Comparison of ENCODE assay signal across 15 mouse cellular contexts in genomic region chr1:150775742-150776141, GRCm38 (mm10).
DNase-seq lines count a peak whose midpoint lies in the region; ATAC-seq lines count a peak whose summit lies in the region.
"Had no signal": no experiment of that assay in that cellular context is flagged by ENCODE, and none has a peak within 500 bp of the region (broad histone marks: within the 10 kb centered on the region; RNA-seq: fewer than 3 reads in every experiment).

No protein-coding gene starts in this region.

- no peaks in the 10 kb centered on the region for H3K9me3 ChIP-seq in limb, embryonic 13.5 days
- no peaks in the 10 kb centered on the region for H3K9me3 ChIP-seq in limb, embryonic 10.5 days (replicated peaks)
- H3K9me3 ChIP-seq: G1E; heart, embryonic 10.5 days; neural tube, embryonic 13.5 days had no signal

- H3K9ac ChIP-seq in limb, embryonic 13.5 days, result no peak overlapping the region
- H3K9ac ChIP-seq: hindbrain, embryonic 14.5 days; liver, embryonic 14.5 days; neural tube, embryonic 13.5 days had no signal

- no peaks in the 10 kb centered on the region for H3K27me3 ChIP-seq in limb, embryonic 13.5 days
- H3K27me3 ChIP-seq in limb, embryonic 10.5 days (ENCODE audit: low read depth, poor library complexity, severe bottlenecking), result no peaks in the 10 kb centered on the region
- H3K27me3 ChIP-seq: neural tube, embryonic 13.5 days had no signal

- H3K4me1 ChIP-seq in limb, embryonic 13.5 days, result peaks cover 21% of the 10 kb centered on the region
- H3K4me1 ChIP-seq in limb, embryonic 10.5 days, result peaks cover 32% of the 10 kb centered on the region
- H3K4me1 ChIP-seq: neural tube, embryonic 13.5 days had no signal

- peak; percentile 35; the same call in 1 of the 2 replicates for ATAC-seq in limb, embryonic 13.5 days (ENCODE audit: low FRiP score, low read depth)
- ATAC-seq: intestine, postnatal 0 days had no signal

- H3K4me3 ChIP-seq in limb, embryonic 13.5 days, result no peak overlapping the region
- no peak overlapping the region for H3K4me3 ChIP-seq in limb, embryonic 10.5 days
- H3K4me3 ChIP-seq: heart, embryonic 10.5 days; neural tube, embryonic 13.5 days had no signal

- intact Hi-C loops in heart, postnatal 10 days (cut with DNase I), result no loop called here

- H3K27ac ChIP-seq in limb, embryonic 13.5 days, result no peak overlapping the region
- no peak overlapping the region for H3K27ac ChIP-seq in limb, embryonic 10.5 days
- H3K27ac ChIP-seq: heart, embryonic 10.5 days; hindbrain, embryonic 14.5 days; liver, embryonic 14.5 days; neural tube, embryonic 13.5 days had no signal

- H3K4me2 ChIP-seq in limb, embryonic 13.5 days (replicated peaks), result no peak overlapping the region
- H3K4me2 ChIP-seq: hindbrain, embryonic 14.5 days; neural tube, embryonic 13.5 days had no signal

- 0 out of 2 replicates have a peak, but pooled peaks cover 2% of the 10 kb centered on the region for H3K36me3 ChIP-seq in limb, embryonic 13.5 days
- H3K36me3 ChIP-seq in limb, embryonic 10.5 days, result peaks cover 11% of the 10 kb centered on the region; the same call in 1 of the 2 replicates
- H3K36me3 ChIP-seq: G1E; neural tube, embryonic 13.5 days had no signal

- 54% methylated on average over 2 of the region's 2 CpGs for WGBS in limb, embryonic 13.5 days
- WGBS in limb, embryonic 10.5 days, result 87% methylated on average over 2 of the region's 2 CpGs

- peak; percentile 34 to 64 for DNase-seq in cerebellum, postnatal 25 days
- DNase-seq in cerebellum, adult 11 months, result no peak
- DNase-seq in heart, postnatal 10 days, result peak; percentile 18 to 31
- DNase-seq in heart, adult 18-20 months, result no peak
- DNase-seq in limb, embryonic 10.5 days (ENCODE audit: low spot score), result no peak
- DNase-seq in NIH3T3 (ENCODE audit: low read depth), result peak; percentile 9
- DNase-seq in B cell, adult 2 months, result no peak
- DNase-seq: adrenal gland, postnatal 14 days had no signal

Comparison
In these comparisons a context has a peak if more than half of its experiments do, and no peak if none do; other contexts are left out.
1. DNase-seq: peak in cerebellum, postnatal 25 days (2 of 2), heart, postnatal 10 days (2 of 2) and NIH3T3 (single experiment); none in cerebellum, adult 11 months (single experiment), heart, adult 18-20 months (0 of 2), limb, embryonic 10.5 days (single experiment) and B cell, adult 2 months (0 of 2).